Mouse (Mus musculus): ENCODE results near the gene Lrrc20. TPM values are rescaled to one million over a fixed set of nuclear protein-coding genes. Genes with fewer than 3 reads are reported as not detected.
A peak's percentile ranks its signal among the peaks of the same experiment; 100 is the strongest.

The Lrrc20 gene
- polyA plus RNA-seq, 2 experiments, result 6.1 to 6.4 TPM

- WGBS (ENCODE audit: insufficient replicate concordance), result 3% methylated on average over 8 of the region's 8 CpGs
- TF ChIP-seq EP300 (IDR thresholded peaks at IDR 0.05; ENCODE audit: low read depth), result peak; percentile 89
- no peak for TF ChIP-seq CTCF (IDR thresholded peaks at IDR 0.05; ENCODE audit: low read depth)
- no peaks in the 10 kb centered on the region for H3K9me3 ChIP-seq (ENCODE audit: control insufficient read depth, low read length)
- peaks cover 6 to 16% of the 10 kb centered on the region in 2 experiments for H3K4me1 ChIP-seq (replicated peaks; ENCODE audit: control insufficient read depth in 2 of 2, insufficient read depth in 2 of 2, low read length in 1 of 2)
- H3K27me3 ChIP-seq (ENCODE audit: control insufficient read depth, insufficient read depth, low read length), result no peaks in the 10 kb centered on the region
- H3K9ac ChIP-seq (replicated peaks), result peak overlapping the region; percentile 47; the same call in 1 of the 2 replicates
- no peaks in the 10 kb centered on the region for H3K36me3 ChIP-seq (replicated peaks; ENCODE audit: control insufficient read depth, insufficient read depth, low read depth)
- H3K27ac ChIP-seq, result peak overlapping the region; percentile 69
- ATAC-seq (ENCODE audit: insufficient read depth), result peak; percentile 89
- H3K4me2 ChIP-seq (ENCODE audit: low read depth), result peak overlapping the region; percentile 73
- peak; percentile 74 to 78 (median 75) for DNase-seq (ENCODE audit: low read depth in 3 of 3, low spot score in 3 of 3)
- peak overlapping the region; percentile 36 to 38 for H3K4me3 ChIP-seq (ENCODE audit: insufficient read depth in 1 of 2, low read depth in 2 of 2, low read length in 2 of 2)
Observed at GRCm38 (mm10) chr10:61491573-61491972, 16.0 kb downstream of the Lrrc20 start.

- Histone ChIP-seq H3K27ac (peak overlapping the region; percentile 69), H3K9ac (replicated peaks) (peak overlapping the region; percentile 47; the same call in 1 of the 2 replicates), H3K27me3 (ENCODE audit: control insufficient read depth, insufficient read depth, low read length) (no peaks in the 10 kb centered on the region), H3K9me3 (ENCODE audit: control insufficient read depth, low read length) (no peaks in the 10 kb centered on the region), H3K4me2 (ENCODE audit: low read depth) (peak overlapping the region; percentile 73), H3K4me1 (replicated peaks; ENCODE audit: control insufficient read depth in 2 of 2, insufficient read depth in 2 of 2, low read length in 1 of 2) (peaks cover 6 to 16% of the 10 kb centered on the region in 2 experiments), H3K4me3 (ENCODE audit: insufficient read depth in 1 of 2, low read depth in 2 of 2, low read length in 2 of 2) (peak overlapping the region; percentile 36 to 38), H3K36me3 (replicated peaks; ENCODE audit: control insufficient read depth, insufficient read depth, low read depth) (no peaks in the 10 kb centered on the region)
- peak; percentile 80 for ATAC-seq (ENCODE audit: insufficient read depth)
- peak; percentile 99 for TF ChIP-seq CTCF (IDR thresholded peaks at IDR 0.05; ENCODE audit: low read depth)
- TF ChIP-seq EP300 (IDR thresholded peaks at IDR 0.05; ENCODE audit: low read depth), result no peak
- 3% methylated on average over 11 of the region's 11 CpGs for WGBS (ENCODE audit: insufficient replicate concordance)
- peak; percentile 75 to 82 (median 76) for DNase-seq (ENCODE audit: low read depth in 3 of 3, low spot score in 3 of 3)
Observed at GRCm38 (mm10) chr10:61492040-61492439, 16.4 kb downstream of the Lrrc20 start.

- H3K4me1 ChIP-seq (replicated peaks; ENCODE audit: control insufficient read depth in 2 of 2, insufficient read depth in 2 of 2, low read length in 1 of 2), result peaks cover 6 to 13% of the 10 kb centered on the region in 2 experiments
- no peak overlapping the region for H3K4me2 ChIP-seq (ENCODE audit: low read depth)
- H3K27ac ChIP-seq, result no peak overlapping the region
- TF ChIP-seq EP300 (IDR thresholded peaks at IDR 0.05; ENCODE audit: low read depth) (no peak), CTCF (IDR thresholded peaks at IDR 0.05; ENCODE audit: low read depth) (no peak)
- no peaks in the 10 kb centered on the region for H3K27me3 ChIP-seq (ENCODE audit: control insufficient read depth, insufficient read depth, low read length)
- WGBS (ENCODE audit: insufficient replicate concordance), result 65% methylated on average over 4 of the region's 4 CpGs
- H3K9me3 ChIP-seq (ENCODE audit: control insufficient read depth, low read length), result no peaks in the 10 kb centered on the region
- H3K9ac ChIP-seq (replicated peaks), result no peak overlapping the region
- H3K4me3 ChIP-seq (ENCODE audit: insufficient read depth in 1 of 2, low read depth in 2 of 2, low read length in 2 of 2), result no peak overlapping the region
- DNase-seq (ENCODE audit: low read depth in 3 of 3, low spot score in 3 of 3) (no peak), ATAC-seq (ENCODE audit: insufficient read depth) (no peak)
- H3K36me3 ChIP-seq (replicated peaks; ENCODE audit: control insufficient read depth, insufficient read depth, low read depth), result no peaks in the 10 kb centered on the region
Observed at GRCm38 (mm10) chr10:61495461-61495860, 19.9 kb downstream of the Lrrc20 start.

GRCm38 (mm10) chr10:61496231-61496630, 20.6 kb downstream of the Lrrc20 start:
- no peak overlapping the region for H3K4me2 ChIP-seq (ENCODE audit: low read depth)
- ATAC-seq (ENCODE audit: insufficient read depth) (no peak), DNase-seq (ENCODE audit: low read depth in 3 of 3, low spot score in 3 of 3) (no peak)
- H3K27me3 ChIP-seq (ENCODE audit: control insufficient read depth, insufficient read depth, low read length), result no peaks in the 10 kb centered on the region
- no peaks in the 10 kb centered on the region for H3K36me3 ChIP-seq (replicated peaks; ENCODE audit: control insufficient read depth, insufficient read depth, low read depth)
- H3K9ac ChIP-seq (replicated peaks), result no peak overlapping the region
- no peaks in the 10 kb centered on the region for H3K9me3 ChIP-seq (ENCODE audit: control insufficient read depth, low read length)
- H3K27ac ChIP-seq, result no peak overlapping the region
- H3K4me1 ChIP-seq (replicated peaks; ENCODE audit: control insufficient read depth in 2 of 2, insufficient read depth in 2 of 2, low read length in 1 of 2), result peaks cover 3 to 5% of the 10 kb centered on the region in 2 experiments
- H3K4me3 ChIP-seq (ENCODE audit: insufficient read depth in 1 of 2, low read depth in 2 of 2, low read length in 2 of 2), result no peak overlapping the region
- 69% methylated on average over 9 of the region's 9 CpGs for WGBS (ENCODE audit: insufficient replicate concordance)
- no peak for TF ChIP-seq EP300 (IDR thresholded peaks at IDR 0.05; ENCODE audit: low read depth)
- no peak for TF ChIP-seq CTCF (IDR thresholded peaks at IDR 0.05; ENCODE audit: low read depth)

- WGBS (ENCODE audit: insufficient replicate concordance), result 77% methylated on average over 20 of the region's 20 CpGs
- no peaks in the 10 kb centered on the region for H3K4me1 ChIP-seq (replicated peaks; ENCODE audit: control insufficient read depth in 2 of 2, insufficient read depth in 2 of 2, low read length in 1 of 2)
- H3K36me3 ChIP-seq (replicated peaks; ENCODE audit: control insufficient read depth, insufficient read depth, low read depth), result no peaks in the 10 kb centered on the region
- no peak overlapping the region for H3K4me2 ChIP-seq (ENCODE audit: low read depth)
- no peaks in the 10 kb centered on the region for H3K9me3 ChIP-seq (ENCODE audit: control insufficient read depth, low read length)
- no peak overlapping the region for H3K4me3 ChIP-seq (ENCODE audit: insufficient read depth in 1 of 2, low read depth in 2 of 2, low read length in 2 of 2)
- no peak for TF ChIP-seq CTCF (IDR thresholded peaks at IDR 0.05; ENCODE audit: low read depth)
- no peak for TF ChIP-seq EP300 (IDR thresholded peaks at IDR 0.05; ENCODE audit: low read depth)
- no peaks in the 10 kb centered on the region for H3K27me3 ChIP-seq (ENCODE audit: control insufficient read depth, insufficient read depth, low read length)
- ATAC-seq (ENCODE audit: insufficient read depth), result no peak
- no peak overlapping the region for H3K27ac ChIP-seq
- H3K9ac ChIP-seq (replicated peaks), result no peak overlapping the region
- DNase-seq (ENCODE audit: low read depth in 3 of 3, low spot score in 3 of 3), result no peak
Observed at GRCm38 (mm10) chr10:61499505-61500466, 24.2 kb downstream of the Lrrc20 start.

All from liver, embryonic 14.5 days (tissue).